Mouse (Mus musculus): ENCODE measurements around the gene Gpr62.

DNA sequence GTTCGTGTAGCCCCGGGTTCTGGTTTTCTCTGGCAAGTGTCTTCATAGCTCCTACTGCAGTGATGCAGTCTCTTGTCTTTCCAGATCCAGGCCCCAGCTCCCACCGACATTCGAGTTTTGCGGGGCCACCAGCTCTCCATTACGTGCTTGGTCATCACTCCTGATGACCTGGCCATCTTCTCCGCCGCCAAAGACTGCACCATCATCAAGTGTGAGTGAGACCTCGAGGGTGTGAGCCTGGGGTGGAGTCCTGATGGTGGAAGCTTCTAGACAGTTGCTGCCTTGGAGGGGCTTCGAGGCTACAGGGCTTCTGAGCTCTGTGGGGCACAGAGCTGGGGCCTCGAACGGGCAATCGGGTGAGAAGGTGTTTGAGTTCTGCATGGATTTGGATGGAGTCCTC, 15.9 kb upstream of the Gpr62 start:
- TF ChIP-seq POLR2A (IDR thresholded peaks at IDR 0.05; ENCODE audit: control insufficient read depth, low read depth, low read length) (no peak), CTCF (IDR thresholded peaks at IDR 0.05; ENCODE audit: control insufficient read depth, insufficient read depth, insufficient replicate concordance, low read depth, low read length) (no peak)
